In the genomic region with DNA sequence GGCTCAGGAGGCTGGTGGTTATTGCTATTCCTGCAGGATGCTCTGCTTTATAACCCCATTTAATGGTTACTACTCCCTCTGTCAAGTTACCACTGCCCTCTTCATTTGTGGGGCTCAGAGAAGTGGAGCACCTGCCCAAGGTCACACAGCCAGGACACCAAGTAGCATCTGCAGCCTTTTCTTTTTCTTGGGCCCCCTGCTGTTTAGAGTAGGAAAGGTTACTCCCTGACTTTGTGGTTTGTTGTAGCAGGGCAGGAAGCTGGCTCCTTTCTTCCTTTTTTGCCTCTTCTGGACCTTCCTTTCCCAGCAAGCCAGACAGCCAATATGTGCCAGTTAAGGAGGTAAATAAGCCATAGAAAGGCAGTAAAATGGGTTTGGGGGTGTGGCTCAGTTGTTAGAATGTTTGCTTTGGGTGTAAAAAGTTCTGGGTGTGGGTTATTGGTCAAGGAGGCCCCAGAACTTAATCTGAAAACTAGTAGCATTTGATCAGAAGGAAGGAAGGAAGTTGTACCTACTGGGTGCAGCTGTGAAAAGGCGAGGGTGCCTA, we compare ENCODE assay signal across 16 mouse cellular contexts. TPM values are rescaled to one million over a fixed set of nuclear protein-coding genes. Genes with fewer than 3 reads are reported as not detected.
DNase-seq lines count a peak whose midpoint lies in the region; ATAC-seq and TF ChIP-seq lines count a peak whose summit lies in the region.
"Had no signal": no experiment of that assay in that cellular context is flagged by ENCODE, and none has a peak within 500 bp of the region (broad histone marks: within the 10 kb centered on the region; RNA-seq: fewer than 3 reads in every experiment).

No protein-coding gene starts in this region.

- H3K4me2 ChIP-seq in midbrain, embryonic 11.5 days: no peak overlapping the region
- H3K4me2 ChIP-seq in midbrain, postnatal 0 days (ENCODE audit: low read depth, low read length, poor library complexity, severe bottlenecking): no peak overlapping the region
- H3K4me2 ChIP-seq in intestine, embryonic 16.5 days (ENCODE audit: low read depth, low read length): no peak overlapping the region
- no peak overlapping the region for H3K4me2 ChIP-seq in stomach, postnatal 0 days (replicated peaks; ENCODE audit: low read depth)
- H3K4me2 ChIP-seq: limb, embryonic 12.5 days; lung, embryonic 15.5 days had no signal

- H3K9me3 ChIP-seq in midbrain, embryonic 11.5 days (ENCODE audit: control insufficient read depth, low read length): no peaks in the 10 kb centered on the region
- H3K9me3 ChIP-seq in midbrain, postnatal 0 days (ENCODE audit: low read length): no peaks in the 10 kb centered on the region
- no peaks in the 10 kb centered on the region for H3K9me3 ChIP-seq in intestine, embryonic 16.5 days (ENCODE audit: control insufficient read depth, low read length)
- H3K9me3 ChIP-seq in stomach, postnatal 0 days (ENCODE audit: control insufficient read depth, low read length): no peaks in the 10 kb centered on the region
- H3K9me3 ChIP-seq: G1E; limb, embryonic 12.5 days; lung, embryonic 15.5 days had no signal

- no peak overlapping the region for H3K27ac ChIP-seq in heart, adult 2 months
- H3K27ac ChIP-seq in midbrain, embryonic 11.5 days (ENCODE audit: low read depth, low read length): no peak overlapping the region
- no peak overlapping the region for H3K27ac ChIP-seq in midbrain, postnatal 0 days (ENCODE audit: low read depth, low read length)
- peak overlapping the region; percentile 20; the same call in 1 of the 2 replicates for H3K27ac ChIP-seq in intestine, embryonic 16.5 days (ENCODE audit: low read length)
- no peak overlapping the region for H3K27ac ChIP-seq in stomach, postnatal 0 days (replicated peaks)
- H3K27ac ChIP-seq: limb, embryonic 12.5 days; lung, embryonic 15.5 days had no signal

- no peak for DNase-seq in heart, adult 2 months
- no peak for DNase-seq in heart, adult 18-20 months
- peak; percentile 66 for DNase-seq in midbrain, embryonic 11.5 days (ENCODE audit: low spot score, missing footprints)
- DNase-seq in midbrain, postnatal 0 days (ENCODE audit: low spot score): no peak
- DNase-seq in stomach, postnatal 0 days (ENCODE audit: low spot score): peak; percentile 41
- no peak for DNase-seq in cerebellum, adult 9-10 months
- no peak for DNase-seq in right cerebral cortex, postnatal 25 days
- DNase-seq: adrenal gland, postnatal 25 days; heart, adult 11 months; kidney, adult 18-20 months; kidney, postnatal 36 days had no signal

- no peaks in the 10 kb centered on the region; the same call in none of the 2 replicates for H3K4me1 ChIP-seq in heart, adult 2 months (ENCODE audit: control insufficient read depth, insufficient read depth, low read length)
- H3K4me1 ChIP-seq in midbrain, embryonic 11.5 days (ENCODE audit: control insufficient read depth, insufficient read depth, low read length): no peaks in the 10 kb centered on the region
- 0 out of 2 replicates have a peak, but pooled peaks cover 5% of the 10 kb centered on the region for H3K4me1 ChIP-seq in midbrain, postnatal 0 days (ENCODE audit: insufficient read depth, low read length)
- peaks cover 9% of the 10 kb centered on the region for H3K4me1 ChIP-seq in intestine, embryonic 16.5 days (ENCODE audit: control insufficient read depth, insufficient read depth, low read length)
- no peaks in the 10 kb centered on the region for H3K4me1 ChIP-seq in stomach, postnatal 0 days (replicated peaks; ENCODE audit: control insufficient read depth, insufficient read depth)
- H3K4me1 ChIP-seq: limb, embryonic 12.5 days; lung, embryonic 15.5 days had no signal

- no peak for TF ChIP-seq EP300 in heart, adult 2 months (IDR thresholded peaks at IDR 0.05; ENCODE audit: insufficient read depth, low read depth, low read length)
- TF ChIP-seq EP300 in stomach, postnatal 0 days (optimal IDR thresholded peaks at IDR 0.05): no peak

- intact Hi-C loops in heart, adult 2 months (cut with DNase I): no loop called here

- H3K9ac ChIP-seq in heart, adult 2 months (ENCODE audit: low read depth, low read length): no peak overlapping the region
- no peak overlapping the region for H3K9ac ChIP-seq in midbrain, embryonic 11.5 days (ENCODE audit: low read length)
- no peak overlapping the region for H3K9ac ChIP-seq in midbrain, postnatal 0 days (replicated peaks; ENCODE audit: low read length, poor library complexity, severe bottlenecking)
- no peak overlapping the region for H3K9ac ChIP-seq in intestine, embryonic 16.5 days (ENCODE audit: low read depth, low read length)
- H3K9ac ChIP-seq in stomach, postnatal 0 days (ENCODE audit: low read length): no peak overlapping the region
- H3K9ac ChIP-seq: limb, embryonic 12.5 days; lung, embryonic 15.5 days had no signal

- no peaks in the 10 kb centered on the region for H3K27me3 ChIP-seq in heart, adult 2 months (ENCODE audit: control insufficient read depth, insufficient read depth, low read length)
- no peaks in the 10 kb centered on the region for H3K27me3 ChIP-seq in midbrain, embryonic 11.5 days (ENCODE audit: control insufficient read depth, insufficient read depth, low read length)
- H3K27me3 ChIP-seq in midbrain, postnatal 0 days (ENCODE audit: insufficient read depth, low read length): no peaks in the 10 kb centered on the region
- no peaks in the 10 kb centered on the region for H3K27me3 ChIP-seq in intestine, embryonic 16.5 days (replicated peaks; ENCODE audit: control insufficient read depth, insufficient read depth, low read length)
- H3K27me3 ChIP-seq in stomach, postnatal 0 days (ENCODE audit: control insufficient read depth, insufficient read depth, low read length): no peaks in the 10 kb centered on the region
- H3K27me3 ChIP-seq: lung, embryonic 15.5 days had no signal

- TF ChIP-seq POLR2A in heart, adult 2 months (IDR thresholded peaks at IDR 0.05; ENCODE audit: insufficient read depth, low read depth, low read length): no peak

- 52% methylated on average over 1 of the region's 1 CpGs for WGBS in heart, adult 2 months
- 79% methylated on average over 1 of the region's 1 CpGs for WGBS in midbrain, embryonic 11.5 days
- 81% methylated on average over 1 of the region's 1 CpGs for WGBS in midbrain, postnatal 0 days
- 57% methylated on average over 1 of the region's 1 CpGs for WGBS in intestine, embryonic 16.5 days
- WGBS in stomach, postnatal 0 days: 74% methylated on average over 1 of the region's 1 CpGs

- no peak overlapping the region for H3K4me3 ChIP-seq in heart, adult 2 months
- no peak overlapping the region for H3K4me3 ChIP-seq in midbrain, embryonic 11.5 days (ENCODE audit: low read depth, low read length)
- no peak overlapping the region for H3K4me3 ChIP-seq in midbrain, postnatal 0 days (ENCODE audit: low read depth, low read length)
- no peak overlapping the region for H3K4me3 ChIP-seq in intestine, embryonic 16.5 days (ENCODE audit: low read length)
- no peak overlapping the region for H3K4me3 ChIP-seq in stomach, postnatal 0 days (ENCODE audit: low read depth, low read length)
- H3K4me3 ChIP-seq: limb, embryonic 12.5 days; lung, embryonic 15.5 days had no signal

- H3K36me3 ChIP-seq in heart, adult 2 months (ENCODE audit: control insufficient read depth, insufficient read depth, low read length): no peaks in the 10 kb centered on the region
- no peaks in the 10 kb centered on the region for H3K36me3 ChIP-seq in midbrain, embryonic 11.5 days (ENCODE audit: control insufficient read depth, insufficient read depth, low read length)
- no peaks in the 10 kb centered on the region for H3K36me3 ChIP-seq in midbrain, postnatal 0 days (ENCODE audit: insufficient read depth, low read length)
- H3K36me3 ChIP-seq in intestine, embryonic 16.5 days (ENCODE audit: control insufficient read depth, insufficient read depth, low read length): no peaks in the 10 kb centered on the region
- H3K36me3 ChIP-seq in stomach, postnatal 0 days (ENCODE audit: control insufficient read depth, insufficient read depth, low read length): no peaks in the 10 kb centered on the region
- H3K36me3 ChIP-seq: G1E; limb, embryonic 12.5 days; lung, embryonic 15.5 days had no signal

- no peaks in the 10 kb centered on the region for H3K79me2 ChIP-seq in heart, adult 2 months (replicated peaks; ENCODE audit: control insufficient read depth, insufficient read depth, low read length)

- peak; percentile 38 for TF ChIP-seq CTCF in heart, adult 2 months (IDR thresholded peaks at IDR 0.05)
- TF ChIP-seq CTCF in midbrain, postnatal 0 days (IDR thresholded peaks at IDR 0.05): no peak
- peak; percentile 43; the same call in 1 of the 2 replicates for TF ChIP-seq CTCF in stomach, postnatal 0 days (IDR thresholded peaks at IDR 0.05; ENCODE audit: low read depth)

- no peak for ATAC-seq in midbrain, embryonic 11.5 days (ENCODE audit: low FRiP score)
- no peak for ATAC-seq in midbrain, postnatal 0 days (ENCODE audit: low FRiP score)
- ATAC-seq in intestine, embryonic 16.5 days: peak; percentile 58
- ATAC-seq in stomach, postnatal 0 days (ENCODE audit: low FRiP score, low TSS enrichment): peak; percentile 53
- ATAC-seq: forebrain, embryonic 14.5 days had no signal

RNA-seq across cellular contexts. Expression of gene Trp53i11, which starts 32.8 kb away (rescaled TPM):
- 10 to 100 TPM; 25.2 to 33.2 TPM for total RNA-seq in heart, adult 2 months (2021)
- polyA plus RNA-seq in heart, adult 2 months (2012; rRNA removed): 34.4 and 42.7 TPM in 2 replicates
- total RNA-seq in heart, adult 18-20 months (2021): 10 to 100 TPM; 26.7 to 30.5 TPM
- polyA plus RNA-seq in midbrain, embryonic 11.5 days (2014; fragmentation: Nextera tagmentation; extraction: Ambion mirVana): 179 and 191 TPM in 2 replicates
- 111 and 124 TPM in 2 replicates for total RNA-seq in midbrain, postnatal 0 days (2014; rRNA removed)
- 74.7 and 76.0 TPM in 2 replicates for polyA plus RNA-seq in midbrain, postnatal 0 days (2015; fragmentation: Nextera tagmentation; extraction: Ambion mirVana)
- 49.3 and 52.1 TPM in 2 replicates for polyA plus RNA-seq in intestine, embryonic 16.5 days (2015; fragmentation: Nextera tagmentation; extraction: Ambion mirVana)
- 17.3 and 27.8 TPM in 2 replicates for polyA plus RNA-seq in stomach, postnatal 0 days (2015; fragmentation: Nextera tagmentation; extraction: Ambion mirVana)
- total RNA-seq: G1E had no signal
- polyA plus RNA-seq: G1E had no signal

Comparison
In these comparisons a context has a peak if more than half of its experiments do, and no peak if none do; other contexts are left out.
1. DNase-seq: peak in midbrain, embryonic 11.5 days (single experiment) and stomach, postnatal 0 days (single experiment); none in heart, adult 2 months (0 of 2), heart, adult 18-20 months (0 of 2), midbrain, postnatal 0 days (single experiment), cerebellum, adult 9-10 months (single experiment) and right cerebral cortex, postnatal 25 days (single experiment).
2. ATAC-seq: peak in intestine, embryonic 16.5 days (single experiment) and stomach, postnatal 0 days (single experiment); none in midbrain, embryonic 11.5 days (single experiment) and midbrain, postnatal 0 days (single experiment).